Mouse (Mus musculus): ENCODE measurements around the gene Lyrm9.
"Not testable (repeated sequence)": the region's sequence is repeated elsewhere in the genome, so short reads cannot be mapped to it uniquely, and the experiment has no call there.

The Lyrm9 gene

DNA sequence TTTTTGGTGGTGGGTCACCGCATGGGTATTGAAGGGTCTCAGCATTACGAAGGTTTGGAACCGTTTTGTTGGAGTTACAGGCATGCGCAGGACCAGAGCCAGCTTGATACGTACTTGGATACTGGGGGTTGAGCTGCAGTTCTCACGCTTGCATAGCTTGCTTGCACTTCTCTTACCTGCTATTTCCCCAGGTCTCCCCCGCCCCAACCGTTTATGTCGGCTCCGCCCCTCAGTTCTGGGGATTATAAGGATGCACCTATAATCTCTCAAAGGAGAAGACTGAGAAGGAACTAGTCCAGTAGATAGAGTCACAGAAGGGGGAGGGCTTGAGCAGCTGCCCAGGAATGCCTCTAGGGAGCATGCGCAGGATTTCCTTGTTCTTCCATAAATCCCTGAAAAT lies 26.1 kb downstream of the Lyrm9 start:
- no peak for DNase-seq

DNA sequence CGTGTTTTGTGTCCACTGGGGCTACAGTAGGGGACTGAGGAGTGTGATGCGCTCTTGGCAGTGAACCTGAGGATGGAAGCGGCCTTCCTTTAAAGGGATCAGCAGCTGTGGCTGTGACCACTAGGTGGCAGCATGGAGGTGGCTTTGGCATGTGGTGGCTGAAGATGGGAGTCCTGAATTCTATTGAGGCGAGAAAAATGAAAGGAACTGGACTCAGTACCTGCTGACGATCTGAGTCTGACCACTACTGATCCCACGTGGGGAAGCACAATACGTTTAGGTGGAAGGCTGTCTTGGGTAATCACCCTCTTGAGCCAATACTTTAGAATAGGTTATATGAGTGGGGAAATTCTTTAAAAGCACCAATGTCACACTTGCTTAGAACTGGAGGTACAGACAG lies 29.9 kb downstream of the Lyrm9 start:
- peak; percentile 67 for DNase-seq

DNA sequence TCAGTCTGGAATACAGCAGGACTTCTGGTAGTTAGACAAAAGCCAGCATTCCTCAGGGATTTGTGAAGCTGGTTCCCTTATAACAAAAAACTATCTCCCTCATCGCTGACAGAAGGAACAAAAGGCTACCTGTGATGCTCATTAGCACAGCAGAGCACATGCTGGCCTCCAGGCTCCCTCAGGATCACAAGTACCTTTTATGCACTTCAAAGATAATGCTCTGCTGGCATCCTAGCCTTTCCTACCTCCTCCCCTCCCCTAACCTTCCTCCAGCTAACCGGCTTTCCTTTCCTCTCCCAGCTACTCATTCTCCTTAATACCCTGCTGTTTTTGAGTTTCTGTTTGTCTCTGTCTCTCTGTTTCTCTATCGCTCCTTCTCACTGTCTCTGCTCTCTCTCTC lies 31.2 kb downstream of the Lyrm9 start:
- no peak for DNase-seq

DNA sequence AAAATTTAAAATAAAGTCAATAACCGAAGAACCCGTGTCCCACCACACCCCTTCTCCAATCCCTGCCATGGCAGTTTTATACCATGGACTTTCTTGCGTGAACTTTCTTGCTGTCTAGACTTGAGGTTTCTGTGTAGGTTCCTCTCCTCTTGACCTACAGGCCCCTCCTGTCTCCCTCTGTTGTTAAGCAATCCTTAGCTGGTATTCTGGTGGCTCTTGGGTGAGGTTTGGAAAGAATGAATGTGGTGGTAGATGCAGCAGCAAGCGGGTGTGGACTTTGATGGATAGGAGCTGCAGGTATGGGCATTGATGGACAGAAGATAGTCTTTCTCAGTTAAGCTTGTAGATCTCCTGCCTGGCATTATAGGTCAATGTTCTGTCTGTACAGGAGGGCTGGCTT lies 37.5 kb downstream of the Lyrm9 start:
- no peak for DNase-seq

DNA sequence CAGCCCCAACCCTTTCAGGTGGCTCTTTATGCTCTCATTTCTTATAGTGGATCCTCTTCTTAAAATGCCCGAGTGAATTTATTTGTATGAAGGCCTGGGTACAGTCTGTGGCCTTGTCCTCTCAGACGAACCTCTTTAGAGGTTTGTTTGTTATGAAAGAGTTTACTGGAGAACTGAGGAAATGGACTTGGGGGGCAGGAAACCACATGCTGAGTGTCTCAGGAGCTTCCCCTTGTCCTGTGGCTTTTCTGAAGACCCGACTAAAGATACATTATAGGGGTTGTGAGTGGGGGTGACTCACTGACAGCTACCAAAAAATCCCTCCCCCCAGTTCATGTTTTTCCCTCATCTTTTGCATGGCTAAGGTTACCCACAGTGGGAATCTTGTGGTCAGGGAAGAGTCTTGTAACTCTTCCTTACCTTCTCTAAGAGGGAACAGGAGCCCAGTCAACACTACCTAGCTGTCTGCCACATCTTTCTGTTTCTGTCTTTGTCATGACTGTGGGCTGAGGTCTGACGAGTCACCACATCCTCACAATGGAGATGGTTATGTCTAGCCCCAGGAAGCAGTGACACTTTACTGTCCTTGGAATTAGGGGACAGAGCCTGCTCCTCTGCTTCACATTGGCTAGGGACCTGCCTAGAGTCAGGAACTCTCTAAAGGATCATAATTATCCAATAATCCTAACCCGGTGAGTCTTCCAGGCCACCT lies 38.3 kb downstream of the Lyrm9 start:
- no peak for DNase-seq

DNA sequence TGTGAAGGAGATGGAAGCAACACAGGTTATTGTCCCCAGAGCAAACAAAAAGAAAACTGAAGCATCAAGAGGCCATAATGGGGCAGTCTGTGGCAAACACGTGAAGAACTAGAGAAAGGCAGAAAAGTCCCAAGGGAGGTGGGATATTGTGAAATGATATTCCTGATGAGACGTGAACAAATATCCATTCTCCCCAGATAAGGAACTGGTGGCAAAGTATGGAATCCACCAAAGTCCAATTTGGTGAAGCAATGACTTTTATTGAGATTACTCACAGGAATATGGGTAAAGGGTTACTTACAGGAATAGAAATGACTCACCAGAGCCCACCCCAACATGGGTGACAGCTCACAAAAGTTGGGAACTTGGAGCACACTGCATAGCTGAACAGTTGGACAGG lies 38.9 kb downstream of the Lyrm9 start:
- DNase-seq: no peak

DNA sequence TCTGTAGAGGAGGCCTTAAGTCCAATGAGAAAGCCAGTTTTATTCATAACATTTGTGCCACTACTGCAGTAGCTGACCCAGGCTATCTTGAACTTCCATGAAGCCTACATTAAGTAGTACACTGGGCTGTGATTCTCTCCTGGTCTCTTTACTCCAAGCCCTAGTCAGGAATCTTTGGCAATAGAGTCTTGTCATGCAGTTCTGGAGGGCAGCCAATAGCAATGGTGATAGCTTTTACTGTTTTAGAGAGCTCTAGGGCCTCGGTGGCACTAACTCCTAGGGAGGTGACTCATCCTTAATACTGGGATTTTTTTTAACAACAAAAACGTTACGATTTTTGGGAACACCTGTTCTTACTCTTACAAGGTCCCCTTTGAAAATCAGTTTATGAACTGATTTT lies 40.1 kb downstream of the Lyrm9 start:
- DNase-seq: no peak

DNA sequence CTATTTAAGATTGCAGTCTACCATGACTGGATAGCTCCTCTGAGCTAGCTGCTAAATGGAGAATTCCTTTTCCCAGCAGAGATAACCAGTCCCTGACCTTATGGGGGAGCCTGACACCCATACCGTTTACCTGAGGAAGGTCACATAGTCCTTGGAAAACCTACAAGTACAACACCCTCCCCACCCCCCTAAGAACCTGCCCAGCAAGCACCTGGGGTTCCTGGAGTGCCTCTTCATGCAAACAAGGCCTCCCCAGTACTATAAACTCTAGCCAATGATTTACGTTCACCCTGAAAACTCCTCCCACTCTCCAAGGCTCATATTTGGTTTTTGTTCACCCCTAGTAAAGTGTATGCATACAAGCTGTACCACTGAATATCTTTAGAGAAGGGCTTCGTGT lies 41.3 kb downstream of the Lyrm9 start:
- no peak for DNase-seq

DNA sequence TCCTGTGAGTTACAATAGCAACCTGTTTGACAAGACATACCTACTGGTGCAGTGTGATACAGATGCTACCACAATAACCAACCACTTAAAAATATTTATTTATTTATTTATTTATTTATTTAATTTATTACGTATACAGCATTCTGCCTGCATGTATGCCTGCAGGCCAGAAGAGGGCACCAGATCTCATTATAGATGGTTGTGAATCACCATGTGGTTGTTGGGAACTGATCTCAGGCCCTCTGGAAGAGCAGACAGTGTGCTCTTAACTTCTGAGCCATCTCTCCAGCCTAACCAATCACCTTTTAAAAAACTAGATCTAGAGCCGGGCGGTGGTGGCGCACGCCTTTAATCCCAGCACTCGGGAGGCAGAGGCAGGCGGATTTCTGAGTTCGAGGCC lies 42.8 kb downstream of the Lyrm9 start:
- not testable (repeated sequence) for DNase-seq

DNA sequence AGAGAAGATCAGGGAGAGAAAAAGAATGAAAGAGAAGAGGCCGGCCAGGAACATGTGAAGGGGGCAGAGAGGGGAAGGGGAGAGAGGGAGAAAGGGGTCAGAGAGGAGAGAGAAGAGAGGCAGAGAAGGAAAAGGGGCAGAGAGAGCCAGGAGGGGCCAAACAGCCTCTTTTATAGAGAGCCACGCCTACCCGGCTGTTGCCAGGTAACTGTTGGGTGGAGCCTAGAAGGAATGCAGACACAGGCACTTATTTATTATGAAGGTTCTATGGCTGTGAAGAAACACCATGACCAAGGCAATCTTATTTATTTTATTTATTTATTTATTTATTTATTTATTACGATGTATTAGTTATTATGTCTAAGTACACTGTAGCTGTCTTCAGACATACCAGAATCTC lies 44.5 kb downstream of the Lyrm9 start:
- no peak for DNase-seq

DNA sequence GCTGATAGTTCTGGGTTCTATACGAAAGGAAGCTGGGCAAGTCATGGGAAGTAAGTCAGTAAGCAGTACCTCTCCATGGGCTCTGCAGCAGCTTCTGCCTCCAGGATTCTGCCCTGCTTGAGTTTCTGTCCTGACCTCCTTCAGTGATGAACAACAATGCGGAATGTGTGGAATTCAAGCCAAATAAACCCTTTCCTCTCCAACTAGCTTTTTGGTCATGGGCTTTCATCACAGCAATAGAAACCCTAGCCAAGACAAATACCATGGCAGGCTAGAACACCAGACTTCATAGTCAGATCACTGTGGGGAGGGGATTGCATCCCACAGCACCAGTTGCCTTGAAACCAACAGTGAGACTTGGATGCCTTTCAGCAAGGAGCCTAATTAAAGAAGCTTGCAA lies 46.4 kb downstream of the Lyrm9 start:
- no peak for DNase-seq

DNA sequence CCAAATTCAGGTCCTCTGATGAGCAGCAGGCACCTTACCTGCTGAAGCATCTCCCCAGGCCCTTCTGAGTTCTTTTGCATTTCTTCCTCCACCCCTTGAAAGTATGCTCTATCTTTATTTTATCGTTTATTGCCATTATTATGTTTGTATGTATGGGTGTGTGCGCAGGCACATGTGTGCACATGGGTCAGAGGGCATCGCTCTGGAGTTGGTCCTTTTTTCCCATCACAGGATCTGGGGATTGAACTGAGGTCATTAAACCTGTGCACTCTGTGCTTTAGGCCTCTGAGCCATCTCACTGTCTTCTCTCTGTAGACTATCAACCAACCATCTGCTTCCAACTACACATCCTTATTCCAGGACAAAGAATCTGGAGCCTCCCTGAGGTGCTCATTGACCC lies 53.3 kb downstream of the Lyrm9 start:
- DNase-seq: no peak

DNA sequence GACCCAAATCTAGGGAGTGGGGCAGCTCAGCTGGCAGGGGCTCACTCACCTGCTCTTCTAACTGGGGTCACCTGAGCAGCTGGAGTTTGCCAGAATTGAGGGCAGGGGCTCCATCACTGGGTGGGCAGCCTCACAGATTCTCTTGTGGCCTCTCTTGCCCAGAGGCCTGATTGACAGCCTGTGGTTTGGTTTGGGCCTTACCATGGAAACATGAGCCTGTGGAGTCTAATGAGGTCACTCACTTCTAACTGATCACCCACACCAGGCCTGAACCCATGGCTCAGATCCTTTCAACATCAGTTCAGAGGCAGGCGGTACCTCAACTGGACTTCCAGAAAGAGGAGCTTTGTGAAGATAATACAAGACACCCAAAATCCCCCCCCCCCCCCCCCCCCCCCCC lies 60.3 kb downstream of the Lyrm9 start:
- DNase-seq: peak; percentile 2

DNA sequence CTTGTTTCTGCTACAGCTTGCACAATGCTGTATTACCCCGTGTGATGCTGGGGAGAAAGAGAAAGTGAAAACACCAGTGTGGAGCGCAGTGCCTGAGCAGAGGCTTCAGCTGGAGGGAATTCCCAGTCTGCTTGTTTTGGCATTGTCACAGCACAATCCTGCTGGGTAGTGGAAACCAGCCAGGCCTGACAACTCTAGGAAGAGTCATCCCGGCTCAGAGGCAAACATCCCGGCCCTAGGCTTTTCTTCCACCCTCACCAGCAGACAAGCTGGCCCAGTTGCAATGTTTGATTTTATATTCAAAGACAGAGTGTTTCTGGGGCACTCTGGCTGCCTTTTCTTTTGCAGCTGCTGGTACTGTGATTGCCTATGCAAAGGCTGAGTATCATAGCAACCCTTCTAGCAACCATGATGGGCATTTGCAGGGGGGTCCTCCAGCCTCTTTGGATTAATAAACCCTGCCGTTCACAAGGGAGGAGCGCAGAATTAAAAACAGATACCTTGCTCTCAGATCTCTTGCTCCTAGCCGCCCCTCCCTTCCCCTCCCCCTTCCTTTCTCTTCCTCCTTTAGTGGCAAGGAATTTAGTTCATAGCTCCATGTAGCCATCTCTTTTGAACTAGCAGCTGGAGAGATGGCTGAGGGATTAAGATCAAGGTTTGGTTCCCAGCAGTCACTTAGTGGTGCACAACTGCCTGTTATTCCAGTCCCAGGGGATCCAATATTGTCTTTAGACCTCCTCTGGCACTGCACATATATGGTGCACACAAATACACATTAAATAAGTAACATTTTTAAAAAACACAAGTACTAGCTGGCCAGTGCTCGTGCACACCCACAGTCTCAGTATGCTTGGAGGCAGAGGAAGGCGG lies 61.0 kb downstream of the Lyrm9 start:
- DNase-seq: peak; percentile 75

DNA sequence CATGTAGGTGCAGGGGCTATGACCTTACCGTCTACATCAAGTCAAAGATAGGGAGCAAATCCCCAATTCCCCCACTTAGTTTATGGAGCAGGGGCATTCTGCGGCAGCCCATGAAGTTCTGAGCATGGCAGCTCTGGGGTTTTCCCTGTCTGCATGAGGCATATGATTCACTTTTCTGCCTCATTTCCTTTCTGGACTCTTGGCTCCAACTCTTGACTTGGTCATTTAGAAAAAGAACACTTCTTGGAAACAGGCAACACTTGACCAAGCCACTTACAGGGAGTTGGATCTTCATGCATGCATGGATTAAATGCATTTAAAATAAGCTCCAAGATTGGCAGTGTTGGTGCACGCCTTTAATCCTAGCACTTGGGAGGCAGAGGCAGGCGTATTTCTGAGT lies 62.8 kb downstream of the Lyrm9 start:
- no peak for DNase-seq
